Mouse (Mus musculus) central nervous system, embryonic 18 days (tissue): ENCODE results near the gene Zfp710. TPM values are rescaled to one million over a fixed set of nuclear protein-coding genes. Genes with fewer than 3 reads are reported as not detected.

Source experiments
- polyA plus RNA-seq: library from polyadenylated mRNA; depleted of rRNA; stranded (reverse); fragments of >200 nt; gene quantifications from 2 replicates; pipeline ENCODE4 v1.2.3, GENCODE M21; 2012; rRNA removed

Zfp710 gene
- 20.0 and 24.3 TPM in 2 replicates for polyA plus RNA-seq

DNA sequence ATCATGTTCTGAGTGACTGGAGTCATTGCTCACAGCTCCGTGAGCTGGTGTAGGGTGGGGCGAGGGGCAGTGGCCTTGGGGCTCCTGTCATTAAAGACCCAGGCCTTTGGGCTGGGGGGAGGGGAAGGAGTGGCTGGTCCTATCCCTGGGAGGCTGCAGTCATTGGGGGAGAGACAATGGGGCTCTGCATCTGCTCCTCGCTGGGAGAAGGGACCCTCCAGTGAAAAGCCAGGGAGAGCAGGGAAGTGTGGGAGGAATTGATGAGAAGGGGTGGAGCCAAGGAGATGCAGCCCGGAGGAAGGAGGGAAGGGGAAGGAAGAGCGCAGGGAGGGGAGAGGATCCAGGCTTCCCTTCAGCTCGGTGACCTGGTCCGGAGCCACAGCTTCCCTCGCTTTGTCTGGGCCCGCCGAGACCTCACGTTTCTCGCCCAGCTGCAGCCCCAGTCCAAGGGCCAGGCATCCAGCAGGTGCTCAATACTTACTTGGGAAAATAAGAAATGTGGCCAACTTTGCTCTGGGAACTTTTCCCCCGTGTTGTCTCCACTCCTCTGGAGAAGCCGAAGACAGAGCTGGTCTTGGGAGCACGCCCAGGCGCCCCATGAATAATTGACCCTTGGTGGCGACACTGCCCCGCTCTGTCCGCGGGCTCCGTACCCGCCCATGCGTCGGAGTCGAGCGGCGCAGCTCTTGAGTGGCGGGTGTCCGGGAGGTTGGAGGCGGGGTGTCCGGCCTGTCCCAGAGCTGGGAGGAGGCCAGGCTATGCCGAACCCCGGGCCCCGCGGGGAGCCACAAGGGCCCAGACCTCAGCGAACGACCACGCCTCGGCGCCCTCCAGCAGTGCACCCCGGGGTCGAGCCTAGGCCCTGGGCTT lies at the start of gene Zfp710:
Gene Zfp710, plus strand, starts transcription at position 294 of the 870 bp plus-strand sequence.

DNA sequence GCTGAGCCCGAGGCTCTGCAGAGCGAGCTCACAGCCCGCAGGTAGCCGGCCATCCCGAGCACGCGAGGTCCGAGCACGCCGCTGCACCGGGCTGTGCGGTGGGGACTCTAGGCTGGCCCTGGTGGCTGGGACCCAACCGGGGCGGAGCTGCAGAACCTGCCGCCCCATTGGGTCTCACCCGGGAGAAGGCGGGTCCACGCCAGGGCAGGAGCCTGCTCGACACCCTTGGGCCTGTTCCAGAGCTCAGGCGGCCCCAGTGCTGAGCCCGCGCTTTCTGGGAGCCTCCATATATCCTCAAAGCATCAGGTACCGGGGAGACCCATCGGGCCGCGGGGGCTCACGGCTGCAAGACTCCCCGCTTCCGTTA lies 90.6 kb downstream of the Zfp710 start, which contains the start of gene Idh2:
Gene Idh2, minus strand, starts transcription at position 169 of the 367 bp plus-strand sequence.

Other genes with a start within 250 kb of the Zfp710 start
- 0.30 and 0.70 TPM in 2 replicates for gene Mesp1, start 231.0 kb upstream of the Zfp710 start, polyA plus RNA-seq
- 1.6 and 2.0 TPM in 2 replicates for gene Mesp2, start 214.1 kb upstream of the Zfp710 start, polyA plus RNA-seq
- 5.9 and 7.0 TPM in 2 replicates for gene Anpep, start 163.8 kb upstream of the Zfp710 start, polyA plus RNA-seq
- 47.0 and 47.6 TPM in 2 replicates for gene Ap3s2, start 104.2 kb upstream of the Zfp710 start, polyA plus RNA-seq
- 10.1 and 10.5 TPM in 2 replicates for gene Arpin, start 89.5 kb upstream of the Zfp710 start, polyA plus RNA-seq
- gene Idh2, start 90.6 kb downstream of the Zfp710 start, polyA plus RNA-seq = 181 and 185 TPM in 2 replicates
- gene Sema4b, start 162.0 kb downstream of the Zfp710 start, polyA plus RNA-seq = 13.5 and 14.6 TPM in 2 replicates
- gene Cib1, start 208.0 kb downstream of the Zfp710 start, polyA plus RNA-seq = 23.8 and 28.9 TPM in 2 replicates
- 2.0 and 2.3 TPM in 2 replicates for gene Gdpgp1, start 208.1 kb downstream of the Zfp710 start, polyA plus RNA-seq
- 0.92 and 0.96 TPM in 2 replicates for gene Ttll13, start 221.6 kb downstream of the Zfp710 start, polyA plus RNA-seq
- 64.3 and 65.9 TPM in 2 replicates for gene Ngrn, start 236.4 kb downstream of the Zfp710 start, polyA plus RNA-seq
- gene Vps33b, start 244.8 kb downstream of the Zfp710 start, polyA plus RNA-seq = 34.2 and 35.7 TPM in 2 replicates